Mouse (Mus musculus) heart, embryonic 11.5 days (tissue): ENCODE measurements around the gene Orai3. TPM values are rescaled to one million over a fixed set of nuclear protein-coding genes. Genes with fewer than 3 reads are reported as not detected.

Experiments used
- ATAC-seq: fragments of 200-750 bp; cut with Nextera tagmentation; replicated peaks from 2 replicates; pipeline ENCODE4 v1.8.0; 2017; ENCODE audit warnings: moderate library complexity; ENCODE audit not compliant: insufficient number of reproducible peaks, low FRiP score, low TSS enrichment
- H3K27ac ChIP-seq: fragments of 300-500 bp; sonication (generic); 2 replicates; pipeline ENCODE4 v1.5.1; 2014; ENCODE audit warnings: mild to moderate bottlenecking, low read depth, low read length
- H3K27me3 ChIP-seq: fragments of 300-500 bp; sonication (generic); 2 replicates; pipeline ENCODE4 v1.6.1; 2014; ENCODE audit warnings: mild to moderate bottlenecking, low read length, mixed read lengths; ENCODE audit not compliant: control insufficient read depth, insufficient read depth
- H3K36me3 ChIP-seq: fragments of 300-500 bp; sonication (generic); 2 replicates; pipeline ENCODE4 v1.6.1; 2014; ENCODE audit warnings: mild to moderate bottlenecking, low read length, moderate library complexity, mixed read lengths; ENCODE audit not compliant: control insufficient read depth, insufficient read depth
- H3K4me1 ChIP-seq: fragments of 300-500 bp; sonication (generic); 2 replicates; pipeline ENCODE4 v1.6.1; 2014; ENCODE audit warnings: low read length; ENCODE audit not compliant: control insufficient read depth, insufficient read depth
- H3K4me2 ChIP-seq: fragments of 300-500 bp; sonication (generic); 2 replicates; pipeline ENCODE4 v1.6.1; 2014; ENCODE audit warnings: mild to moderate bottlenecking, moderate library complexity
- H3K4me3 ChIP-seq: fragments of 300-500 bp; sonication (generic); 2 replicates; pipeline ENCODE4 v1.5.1; 2014; ENCODE audit warnings: low read depth, low read length
- H3K9ac ChIP-seq: fragments of 300-500 bp; sonication (generic); 2 replicates; pipeline ENCODE4 v1.6.1; 2014; ENCODE audit warnings: mild to moderate bottlenecking, low read depth, low read length, moderate library complexity
- H3K9me3 ChIP-seq: fragments of 300-500 bp; sonication (generic); replicated peaks from 2 replicates; pipeline ENCODE4 v1.6.1; 2016; ENCODE audit warnings: low read length; ENCODE audit not compliant: control insufficient read depth
- WGBS: fragments of 180-500 bp; shearing (Covaris S2); extraction: QIAGEN DNeasy Blood & Tissue Kit; methylation state at CpG from one replicate; pipeline ENCODE4 v1.1.7; 2014; ENCODE audit not compliant: insufficient replicate concordance; 5-methylcytosine and 5-hydroxymethylcytosine counted together
- polyA plus RNA-seq: library from polyadenylated mRNA; unstranded; fragments of >200 nt; fragmentation: Nextera tagmentation; extraction: Ambion mirVana; gene quantifications from 2 replicates; pipeline ENCODE4 v1.2.1, GENCODE M21; 2014

Orai3 gene
- polyA plus RNA-seq, 1 experiment from 2014 or later: 14.5 TPM

DNA sequence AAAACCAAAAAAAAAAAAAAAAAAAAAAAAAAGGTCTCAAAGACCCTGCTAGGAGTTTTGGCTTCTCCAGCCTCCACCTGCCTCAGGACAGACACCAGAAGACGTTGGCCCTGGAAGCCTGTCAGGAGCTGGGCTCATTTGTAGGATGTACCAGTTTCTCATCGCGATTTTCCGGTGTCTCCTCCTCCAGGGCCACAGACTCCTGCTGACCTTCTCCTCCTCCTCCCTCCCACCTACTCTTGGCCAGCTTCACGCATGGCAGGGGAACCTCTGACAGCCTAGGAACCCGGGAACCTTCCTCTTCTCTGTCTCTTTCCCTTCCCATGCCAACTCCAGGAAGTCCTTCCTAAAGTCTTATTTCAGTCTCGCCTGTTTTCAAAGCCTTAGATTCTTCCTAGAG, 47.4 kb downstream of the Orai3 start:
- no peak overlapping the region for H3K9ac ChIP-seq
- 66% methylated on average over 7 of the region's 7 CpGs for WGBS
- no peaks in the 10 kb centered on the region for H3K9me3 ChIP-seq
- no peak for ATAC-seq
- 0 out of 2 replicates have a peak, but pooled peaks cover 2% of the 10 kb centered on the region for H3K4me1 ChIP-seq
- no peak overlapping the region for H3K4me2 ChIP-seq
- no peak overlapping the region for H3K27ac ChIP-seq
- H3K27me3 ChIP-seq: no peaks in the 10 kb centered on the region
- H3K4me3 ChIP-seq: no peak overlapping the region
- no peaks in the 10 kb centered on the region for H3K36me3 ChIP-seq

DNA sequence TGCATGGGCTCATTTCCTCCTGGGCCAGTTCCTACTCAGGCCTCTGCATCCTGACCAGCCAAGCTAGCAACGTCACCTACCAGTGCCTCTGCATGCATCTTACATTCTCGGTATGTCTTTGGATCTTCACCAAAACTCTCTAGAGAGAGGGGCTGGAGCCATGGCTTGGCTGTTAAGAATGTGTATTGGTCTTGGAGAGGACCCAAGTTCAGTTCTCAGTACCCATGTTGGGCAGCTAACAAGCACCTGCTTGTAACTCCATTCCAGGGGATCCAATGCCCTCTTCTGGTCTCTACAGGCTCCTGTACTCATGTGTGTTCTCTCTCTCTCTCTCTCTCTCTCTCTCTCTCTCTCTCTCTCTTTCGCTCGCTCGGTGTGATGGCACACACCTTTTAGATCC, 48.2 kb downstream of the Orai3 start:
- 83% methylated on average over 5 of the region's 5 CpGs for WGBS
- Histone ChIP-seq H3K4me2 (no peak overlapping the region), H3K36me3 (no peaks in the 10 kb centered on the region), H3K27ac (no peak overlapping the region), H3K4me1 (0 out of 2 replicates have a peak, but pooled peaks cover 2% of the 10 kb centered on the region), H3K4me3 (no peak overlapping the region), H3K27me3 (no peaks in the 10 kb centered on the region), H3K9me3 (no peaks in the 10 kb centered on the region), H3K9ac (no peak overlapping the region)
- no peak for ATAC-seq

GRCm38 (mm10) chr7:127820836-127821509, 51.4 kb downstream of the Orai3 start:
- H3K4me2 ChIP-seq: no peak overlapping the region
- no peak overlapping the region for H3K27ac ChIP-seq
- H3K27me3 ChIP-seq: peaks cover 3% of the 10 kb centered on the region; the same call in 1 of the 2 replicates
- no peaks in the 10 kb centered on the region for H3K36me3 ChIP-seq
- no peak for ATAC-seq
- H3K9me3 ChIP-seq: no peaks in the 10 kb centered on the region
- 57% methylated on average over 13 of the region's 13 CpGs for WGBS
- peaks cover 8% of the 10 kb centered on the region; the same call in 1 of the 2 replicates for H3K4me1 ChIP-seq
- H3K9ac ChIP-seq: no peak overlapping the region
- no peak overlapping the region for H3K4me3 ChIP-seq

DNA sequence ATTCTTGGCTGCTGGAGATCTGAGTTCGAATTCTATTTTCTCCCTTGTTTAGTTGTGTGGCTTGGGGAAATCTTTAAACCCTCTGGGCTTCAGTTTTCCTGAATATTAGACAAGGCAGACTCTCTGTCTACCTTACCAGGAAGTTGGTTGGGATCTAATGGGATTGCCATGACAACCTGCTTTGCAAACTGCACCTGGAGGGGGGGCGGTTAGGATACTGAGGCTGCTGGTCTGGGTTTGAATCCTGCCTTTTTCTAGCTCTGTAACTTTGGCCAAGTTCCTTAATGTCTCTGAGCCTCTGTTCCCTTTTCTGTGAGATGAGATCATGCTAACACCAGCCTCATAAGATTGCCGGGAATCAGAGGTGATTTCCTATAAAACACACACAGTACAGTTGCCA, 52.9 kb downstream of the Orai3 start:
- H3K4me1 ChIP-seq: peaks cover 8% of the 10 kb centered on the region; the same call in 1 of the 2 replicates
- peaks cover 3% of the 10 kb centered on the region; the same call in 1 of the 2 replicates for H3K27me3 ChIP-seq
- H3K9me3 ChIP-seq: no peaks in the 10 kb centered on the region
- WGBS: 77% methylated on average over 3 of the region's 3 CpGs
- no peak overlapping the region for H3K27ac ChIP-seq
- no peak overlapping the region for H3K9ac ChIP-seq
- no peaks in the 10 kb centered on the region for H3K36me3 ChIP-seq
- no peak overlapping the region for H3K4me3 ChIP-seq
- H3K4me2 ChIP-seq: no peak overlapping the region
- ATAC-seq: no peak

DNA sequence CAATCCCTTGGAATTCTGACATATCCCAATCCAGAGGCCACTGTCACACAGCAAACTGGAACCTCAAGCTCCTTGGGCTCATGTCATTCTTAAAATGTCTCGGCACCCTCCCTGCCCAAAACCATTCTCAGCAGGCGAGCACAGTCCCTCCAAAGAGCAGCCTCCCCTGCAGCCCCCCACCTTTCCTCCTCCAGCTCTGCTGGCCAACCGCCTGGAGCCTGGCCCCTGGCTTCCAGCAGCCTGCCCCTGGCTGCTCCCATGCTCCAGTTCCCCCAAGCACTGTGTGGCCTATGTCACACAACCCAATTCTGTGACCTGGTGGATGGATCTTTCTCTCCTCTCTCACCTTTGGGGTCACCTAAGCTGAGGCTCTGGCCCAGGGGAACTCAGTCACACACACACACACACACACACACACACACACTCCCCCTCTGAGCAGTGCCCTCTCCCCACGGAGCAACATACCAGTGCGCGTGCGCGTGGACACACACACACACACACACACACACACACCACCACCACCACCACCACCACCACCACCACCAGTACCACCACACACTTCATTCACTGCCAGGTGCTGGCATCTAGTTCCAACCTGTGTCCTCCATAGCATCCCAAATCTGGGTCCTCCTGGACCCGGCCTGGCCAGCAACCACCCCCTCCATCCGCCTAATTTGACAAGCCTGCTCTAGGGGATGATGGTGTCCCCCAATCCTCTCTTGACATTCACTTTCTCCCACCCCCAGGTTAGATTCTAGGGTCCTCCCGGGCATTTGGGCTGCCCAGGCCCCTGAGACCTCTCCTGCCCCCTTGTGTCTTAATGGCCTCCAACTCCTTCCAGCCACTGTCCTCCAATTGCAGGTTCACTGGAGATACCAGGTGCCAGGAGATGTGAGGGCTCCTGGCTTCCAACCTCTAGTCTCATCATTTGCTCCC, 53.9 kb downstream of the Orai3 start:
- peak overlapping the region; percentile 66 for H3K9ac ChIP-seq
- no peak; the same call in 1 of the 2 replicates for ATAC-seq
- 68% methylated on average over 11 of the region's 11 CpGs for WGBS
- H3K4me1 ChIP-seq: peaks cover 8% of the 10 kb centered on the region; the same call in 1 of the 2 replicates
- H3K9me3 ChIP-seq: no peaks in the 10 kb centered on the region
- H3K36me3 ChIP-seq: no peaks in the 10 kb centered on the region
- no peak overlapping the region for H3K27ac ChIP-seq
- H3K27me3 ChIP-seq: peaks cover 3% of the 10 kb centered on the region; the same call in 1 of the 2 replicates
- H3K4me3 ChIP-seq: peak overlapping the region; percentile 54
- peak overlapping the region; percentile 80 for H3K4me2 ChIP-seq

DNA sequence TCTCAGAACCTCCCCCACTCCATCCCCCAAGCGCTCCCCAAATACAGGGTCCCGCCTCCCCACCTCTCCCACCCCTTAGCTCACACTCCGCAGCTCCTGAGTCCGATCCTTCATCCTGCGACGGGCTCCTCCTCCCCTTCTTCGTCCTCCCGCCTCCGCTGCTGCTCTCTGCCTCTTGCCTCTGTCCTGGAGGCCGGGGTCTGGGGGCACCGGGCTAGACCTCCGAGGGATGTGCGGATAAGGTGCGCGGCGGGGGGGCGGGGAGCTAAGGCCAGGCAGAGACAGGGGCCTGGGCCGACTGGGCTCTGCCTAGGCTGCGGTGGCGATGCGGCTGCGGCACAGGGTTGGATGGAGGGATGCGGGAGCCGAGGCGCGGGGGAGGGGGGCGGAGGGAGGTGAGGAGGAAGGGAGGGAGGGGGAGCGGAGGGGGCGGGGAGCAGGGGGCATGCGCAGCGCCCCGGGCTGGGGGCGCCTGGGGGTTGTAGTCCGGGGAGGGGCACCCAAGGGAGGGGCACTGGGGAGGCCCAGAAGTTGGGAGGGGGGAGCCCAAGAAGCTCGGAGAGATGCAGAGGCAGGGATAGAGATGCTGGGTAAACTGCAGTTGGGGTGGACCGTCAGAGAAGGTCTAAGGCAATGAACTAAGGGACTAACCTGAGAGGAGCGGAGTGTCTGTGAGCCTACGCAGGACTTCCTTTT, 54.7 kb downstream of the Orai3 start, which contains the start of the genes Stx4a and Stx1b:
Gene Stx4a (plus strand): TSS at position 119 of the 696 bp plus-strand sequence.
Gene Stx1b (minus strand): TSS at position 374 of the 696 bp plus-strand sequence.
- Histone ChIP-seq H3K4me1 (peaks cover 8% of the 10 kb centered on the region; the same call in 1 of the 2 replicates), H3K4me3 (peak within 1 kb of the TSS; percentile 54), H3K36me3 (no peaks in the 10 kb centered on the region), H3K27me3 (peaks cover 3% of the 10 kb centered on the region; the same call in 1 of the 2 replicates), H3K27ac (no peak within 1 kb of the TSS), H3K4me2 (peak within 1 kb of the TSS; percentile 80), H3K9ac (peak within 1 kb of the TSS; percentile 66), H3K9me3 (no peaks in the 10 kb centered on the region)
- 5% methylated on average over 26 of the region's 38 CpGs for WGBS
- ATAC-seq: peak; percentile 44; the same call in 1 of the 2 replicates
